Mouse (Mus musculus) frontal cortex, adult 2 months (tissue): ENCODE measurements at regions not wholly inside any gene's neighbourhood (a gene's known extent, or its start where the extent isn't known, plus 50 kb on each side); places are given as distances from the start of the nearest gene placed in this dataset.

Experiments
- DNase-seq, 2 experiments: peaks; one replicate each; pipeline ENCODE4 v3.0.0; 2022; ENCODE audit warnings: low spot score in 1 of 2; ENCODE audit errors: extremely low spot score in 1 of 2

DNA sequence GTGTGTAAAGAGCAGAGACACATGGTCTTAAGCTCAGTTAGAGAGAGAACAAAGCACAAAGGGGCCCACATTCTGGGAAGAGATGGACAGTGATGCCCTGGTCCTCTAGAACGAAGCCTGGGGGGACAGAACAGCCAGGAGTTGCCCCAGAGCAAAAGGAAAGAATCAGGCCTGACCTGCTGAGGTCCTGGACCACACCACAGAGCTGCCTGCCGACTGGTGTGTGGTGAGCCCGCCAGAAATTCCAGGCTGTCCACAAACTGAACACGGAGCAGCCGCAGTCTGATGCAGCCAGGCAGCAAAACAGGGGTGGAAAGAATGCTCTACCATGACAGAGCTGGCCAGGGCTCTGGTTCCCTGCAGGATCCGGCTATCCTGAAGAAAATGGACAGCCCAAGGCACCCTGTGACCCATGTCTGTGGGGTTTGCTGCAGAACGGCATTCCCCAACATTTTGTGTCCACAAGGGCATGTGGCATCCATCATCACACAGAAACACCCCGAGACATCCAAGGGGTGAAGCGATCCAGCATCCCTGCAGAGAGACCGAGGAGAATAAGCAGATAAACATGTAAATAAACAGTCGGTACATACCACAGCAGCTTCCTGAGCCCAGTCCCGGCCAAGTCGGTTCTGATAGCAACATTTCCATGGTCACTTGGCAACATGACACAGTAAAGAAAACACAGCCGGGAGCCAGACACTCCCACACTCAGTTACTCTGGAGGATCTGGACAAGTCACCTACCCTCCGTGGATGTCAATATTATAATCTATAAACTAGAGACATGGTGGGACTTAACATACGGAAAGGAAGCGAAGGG, 65.3 kb upstream of the Pomp start:
- no peak for DNase-seq

- DNase-seq: no peak
Observed at GRCm38 (mm10) chr5:147793059-147793458, 67.2 kb upstream of the Pomp start.

DNA sequence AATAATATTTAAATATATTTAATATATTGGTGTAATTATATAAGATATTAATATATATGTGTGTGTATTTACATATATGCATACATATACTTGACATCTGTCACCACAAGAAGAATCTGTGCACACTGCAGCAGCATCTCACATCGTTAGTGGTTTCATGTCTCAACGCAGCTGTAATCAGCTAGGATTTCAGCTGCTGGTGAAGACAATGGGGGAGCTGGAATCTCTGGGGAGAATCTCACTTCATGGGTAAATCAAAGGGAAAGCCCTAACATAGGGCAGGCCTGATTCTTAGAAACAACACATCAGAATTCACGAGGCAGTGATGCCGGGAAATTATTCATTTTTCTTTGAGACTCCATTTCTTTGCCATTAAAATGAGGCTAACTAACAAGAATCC, 66.8 kb upstream of the Flt1 start:
- DNase-seq: no peak

DNA sequence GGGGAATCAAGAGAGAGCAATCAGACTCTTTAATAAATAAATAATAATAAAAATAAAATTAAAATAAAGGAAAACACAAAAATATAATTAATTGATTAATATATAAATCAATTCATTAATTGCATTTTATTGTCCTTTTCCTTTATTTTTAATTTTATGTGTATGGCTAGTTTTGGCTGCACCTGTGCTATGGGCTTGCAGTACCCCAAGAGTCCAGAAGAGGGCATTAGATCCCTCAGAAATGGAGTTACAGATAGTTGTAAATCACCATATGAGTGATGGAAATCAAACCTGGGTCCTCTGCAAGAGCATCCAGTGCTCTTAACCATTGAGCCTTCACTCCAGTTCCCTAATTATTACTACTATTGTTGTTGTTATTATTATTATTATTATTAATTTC, 65.3 kb upstream of the Flt1 start:
- DNase-seq: no peak

DNA sequence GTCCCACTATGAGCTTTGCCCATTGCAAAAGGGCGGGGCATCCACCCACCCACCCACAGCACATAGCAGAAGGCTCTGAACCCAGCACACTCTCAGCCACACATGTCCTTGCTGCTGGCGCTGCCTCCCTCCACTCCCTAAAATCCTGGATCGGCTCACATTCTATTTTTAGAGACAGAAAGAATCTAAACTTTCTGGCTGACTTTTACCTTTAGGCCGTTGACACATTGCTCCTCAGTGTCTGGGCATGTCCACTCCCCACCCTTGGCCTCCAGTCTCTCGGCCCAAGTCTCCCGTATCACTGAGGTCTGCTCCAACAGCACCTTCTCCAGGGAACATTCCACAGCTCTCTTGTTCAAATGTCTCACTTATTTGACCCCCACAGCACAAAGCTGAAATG, 62.7 kb upstream of the Flt1 start:
- no peak for DNase-seq

DNA sequence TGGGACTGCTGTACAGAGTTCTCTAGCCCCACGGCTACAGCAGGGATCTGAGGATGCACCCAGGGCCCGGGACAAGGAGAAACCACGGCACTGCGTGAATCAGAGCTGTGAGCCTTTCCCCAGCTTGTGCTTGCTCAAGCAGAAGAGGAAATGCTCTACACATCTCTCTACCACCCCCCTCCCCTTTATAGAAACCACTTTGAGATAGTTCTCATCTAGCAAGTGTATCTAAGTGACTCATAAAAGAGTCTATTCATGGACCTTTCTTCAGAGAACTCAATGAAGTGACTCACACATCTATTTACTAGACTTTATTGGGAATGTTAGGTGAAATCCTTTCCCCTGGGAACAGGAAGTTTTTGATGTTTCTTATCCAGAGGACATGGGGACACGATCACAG, 61.0 kb upstream of the Flt1 start:
- peak in 1 of 2 experiments; percentile 27 for DNase-seq

- DNase-seq: no peak
Observed at GRCm38 (mm10) chr5:147784159-147784558, 58.3 kb upstream of the Flt1 start.

- DNase-seq: no peak
Observed at GRCm38 (mm10) chr5:147783476-147783875, 57.7 kb upstream of the Flt1 start.

- no peak for DNase-seq
Observed at GRCm38 (mm10) chr5:147782761-147783160, 57.0 kb upstream of the Flt1 start.

GRCm38 (mm10) chr5:147782241-147782681, 56.5 kb upstream of the Flt1 start:
- no peak for DNase-seq

DNA sequence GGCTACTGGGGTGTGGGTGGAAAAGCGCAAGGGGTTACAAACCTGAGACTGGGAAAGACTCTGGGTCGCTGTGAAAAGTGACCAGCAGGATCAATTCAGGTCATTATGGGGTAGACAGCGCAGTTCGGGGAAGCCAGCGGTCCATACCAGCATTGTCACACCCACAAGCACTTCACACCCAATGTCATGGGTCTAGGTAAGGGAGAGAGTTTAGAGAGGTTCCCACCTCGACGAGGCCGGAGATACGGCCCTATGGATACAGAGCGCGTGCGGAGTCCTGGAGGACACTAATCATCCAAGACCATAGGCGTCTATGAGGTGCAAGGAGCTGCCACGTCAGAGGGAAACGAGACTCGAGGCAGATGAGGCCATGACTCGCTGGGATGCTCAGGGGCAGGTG, 55.4 kb upstream of the Flt1 start:
- no peak for DNase-seq

DNA sequence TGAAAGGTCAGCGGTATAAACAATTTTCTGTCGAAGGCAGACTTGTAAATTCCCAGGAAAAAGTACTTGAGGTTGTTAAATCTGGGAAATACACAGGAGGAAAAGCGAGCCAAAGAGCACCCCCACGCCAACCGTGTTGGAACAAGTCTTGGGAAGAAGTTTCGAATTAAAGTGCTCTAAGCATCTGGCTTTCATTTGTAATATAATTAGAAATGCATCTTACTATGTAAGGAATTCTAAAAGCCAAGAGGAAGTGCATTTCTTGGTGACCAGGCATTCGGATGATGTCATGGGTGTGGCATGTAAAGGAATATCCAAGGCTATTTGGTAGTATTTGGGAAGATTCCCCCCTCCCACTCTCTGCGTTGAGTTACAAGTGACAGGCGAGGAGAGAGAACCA, 52.7 kb upstream of the Flt1 start:
- peak in 1 of 2 experiments; percentile 16 for DNase-seq
